Mouse (Mus musculus) heart, postnatal 0 days (tissue): Measurements from ENCODE around the gene Spata2.

Source experiments
- CTCF ChIP-seq: IDR thresholded peaks from 2 replicates; pipeline ENCODE4 v1.5.1; 2016; ENCODE audit warnings: antibody characterized with exemption, control low read depth, low read depth
- EP300 ChIP-seq: IDR thresholded peaks from 2 replicates; pipeline ENCODE4 v1.6.1; 2016; ENCODE audit warnings: antibody characterized with exemption, low read depth

GRCm38 (mm10) chr2:167445911-167446780 is 46.5 kb downstream of the Spata2 start:
- TF ChIP-seq CTCF (no peak), EP300 (no peak)
